Mouse (Mus musculus): Measurements from ENCODE around the gene Lhfpl4.

DNA sequence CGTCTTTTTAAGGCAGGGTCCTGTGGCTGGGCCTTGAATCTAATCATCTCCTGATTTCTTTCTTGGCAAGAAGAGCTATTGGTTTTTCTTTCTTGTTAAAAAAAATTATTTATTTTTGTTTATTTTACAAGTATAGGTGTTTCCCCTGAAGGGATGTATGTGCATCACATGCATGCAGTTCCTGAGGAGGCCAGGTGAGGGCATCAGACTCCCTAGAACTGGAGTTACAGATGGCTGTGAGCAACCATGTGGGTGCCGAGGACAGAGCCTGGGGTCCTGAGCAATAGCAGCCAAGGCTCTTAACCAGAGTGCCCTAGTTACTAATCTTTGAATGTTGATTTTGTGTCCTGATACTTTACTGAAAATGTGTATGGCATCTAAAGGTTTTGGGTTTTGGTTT lies 21.1 kb upstream of the Lhfpl4 start:
- TF ChIP-seq CTCF (IDR thresholded peaks at IDR 0.05) (peak; percentile 28), POLR2A (IDR thresholded peaks at IDR 0.05; ENCODE audit: insufficient read depth, low read depth, low read length) (no peak)
